Mouse (Mus musculus) G1E (cell line): Measurements from ENCODE around the gene Evc2. TPM values are rescaled to one million over a fixed set of nuclear protein-coding genes. Genes with fewer than 3 reads are reported as not detected.

Experiments
- ATAC-seq: 2 replicates; pipeline ENCODE4 v1.8.0; 2016; ENCODE audit warnings: mild to moderate bottlenecking; ENCODE audit not compliant: insufficient number of reproducible peaks, poor library complexity, low FRiP score, severe bottlenecking; ENCODE audit errors: extremely low read depth
- DNase-seq: peaks from one replicate; pipeline ENCODE4 v3.0.0; 2012; ENCODE audit warnings: low spot score
- H3K27me3 ChIP-seq: 2 replicates; pipeline ENCODE4 v1.6.1; 2012; ENCODE audit warnings: mild to moderate bottlenecking, low read length, inconsistent platforms; ENCODE audit not compliant: insufficient read depth
- H3K36me3 ChIP-seq: replicated peaks from 2 replicates; pipeline ENCODE3; 2012; ENCODE audit warnings: mild to moderate bottlenecking, inconsistent platforms
- H3K4me1 ChIP-seq: 2 replicates; pipeline ENCODE4 v1.6.1; 2012; ENCODE audit warnings: low read depth, low read length, inconsistent platforms, mixed read lengths; ENCODE audit not compliant: insufficient read depth
- H3K4me3 ChIP-seq: 2 replicates; pipeline ENCODE4 v1.5.1; 2012; ENCODE audit warnings: low read depth, mild to moderate bottlenecking, inconsistent platforms, low read length, moderate library complexity, mixed read lengths
- H3K9me3 ChIP-seq: replicated peaks from 2 replicates; pipeline ENCODE4 v1.6.1; 2012; ENCODE audit warnings: inconsistent platforms
- CTCF ChIP-seq: IDR thresholded peaks from 2 replicates; pipeline ENCODE4 v1.5.1; 2012; ENCODE audit warnings: low read depth, low read length, inconsistent platforms, mixed read lengths
- GATA1 ChIP-seq: IDR thresholded peaks from 2 replicates; pipeline ENCODE4 v1.6.1; 2012; ENCODE audit warnings: borderline replicate concordance, low read length, inconsistent platforms, mixed read lengths
- GATA2 ChIP-seq: IDR thresholded peaks from 2 replicates; pipeline ENCODE4 v1.6.1; 2012; ENCODE audit warnings: low read depth, low read length, inconsistent platforms, borderline replicate concordance
- POLR2AphosphoS5 ChIP-seq: IDR thresholded peaks from 2 replicates; pipeline ENCODE4 v1.6.1; 2012; ENCODE audit warnings: low read depth, low read length, inconsistent platforms; ENCODE audit not compliant: insufficient replicate concordance
- TAL1 ChIP-seq: conservative IDR thresholded peaks from 2 replicates; pipeline ENCODE4 v1.6.1; 2012; ENCODE audit warnings: low read depth, low read length, inconsistent platforms, mixed read lengths
- polyA plus RNA-seq: library from polyadenylated mRNA; stranded (reverse); fragments of >175 nt; gene quantifications from 2 replicates; pipeline ENCODE4 v1.2.3, GENCODE M21; 2012
- total RNA-seq, 2 experiments: library from RNA; stranded (forward) in 1 of 2; stranded (reverse) in 1 of 2; fragments of 200-1000 nt in 1 of 2; fragments of >200 nt in 1 of 2; fragmentation: Nextera tagmentation in 1 of 2; gene quantifications; 2 replicates each; pipeline ENCODE4 v1.2.3; 2014 to 2017

The Evc2 gene
- total and polyA plus RNA-seq, 3 experiments, result 0.05 TPM; not detected in 2

- Histone ChIP-seq H3K27me3 (no peaks in the 10 kb centered on the region), H3K4me1 (no peaks in the 10 kb centered on the region), H3K9me3 (peaks cover 16% of the 10 kb centered on the region), H3K36me3 (no peaks in the 10 kb centered on the region), H3K4me3 (no peak overlapping the region)
- no peak for TF ChIP-seq CTCF
- no peak for TF ChIP-seq GATA1
- TF ChIP-seq GATA2, result no peak
- no peak for TF ChIP-seq POLR2AphosphoS5
- TF ChIP-seq TAL1, result no peak
- no peak for DNase-seq
- no peak for ATAC-seq
Observed at GRCm38 (mm10) chr5:37472025-37472608, 133.8 kb downstream of the Evc2 start.

Other genes starting within 250 kb of the Evc2 start
- not detected in 2 replicates for gene Crmp1, start 96.6 kb upstream of the Evc2 start, total RNA-seq (2014; fragmentation: Nextera tagmentation)
- gene Crmp1, start 96.6 kb upstream of the Evc2 start, total RNA-seq (2017), result 0.12 TPM in 1 of 2 replicates, not detected in the other
- not detected in 2 replicates for gene Crmp1, start 96.6 kb upstream of the Evc2 start, polyA plus RNA-seq
- gene Evc, start 1.6 kb upstream of the Evc2 start, total RNA-seq (2014; fragmentation: Nextera tagmentation), result not detected in 2 replicates
- gene Evc, start 1.6 kb upstream of the Evc2 start, total RNA-seq (2017), result not detected in 2 replicates
- not detected in 2 replicates for gene Evc, start 1.6 kb upstream of the Evc2 start, polyA plus RNA-seq